Mouse (Mus musculus) limb, embryonic 10.5 days (tissue): Measurements from ENCODE around the gene Lrrc18. TPM values are rescaled to one million over a fixed set of nuclear protein-coding genes. Genes with fewer than 3 reads are reported as not detected.

Experiments used
- DNase-seq: peaks from one replicate; pipeline ENCODE4 v3.0.0-alpha.2; 2017; ENCODE audit warnings: low spot score
- H3K27ac ChIP-seq: fragments of 300-500 bp; sonication (generic); 2 replicates; pipeline ENCODE4 v1.5.1; 2016; ENCODE audit warnings: mild to moderate bottlenecking
- H3K27me3 ChIP-seq: fragments of 300-500 bp; sonication (generic); 2 replicates; pipeline ENCODE4 v1.6.1; 2016; ENCODE audit warnings: low read depth, mild to moderate bottlenecking; ENCODE audit not compliant: poor library complexity, severe bottlenecking
- H3K36me3 ChIP-seq: fragments of 300-500 bp; sonication (generic); 2 replicates; pipeline ENCODE4 v1.6.1; 2016; ENCODE audit warnings: mild to moderate bottlenecking, moderate library complexity
- H3K4me1 ChIP-seq: fragments of 300-500 bp; sonication (generic); 2 replicates; pipeline ENCODE4 v1.6.1; 2016
- H3K4me3 ChIP-seq: fragments of 300-500 bp; sonication (generic); 2 replicates; pipeline ENCODE4 v1.5.1; 2016; ENCODE audit warnings: mild to moderate bottlenecking, moderate library complexity
- H3K9me3 ChIP-seq: fragments of 300-500 bp; sonication (generic); replicated peaks from 2 replicates; pipeline ENCODE4 v1.6.1; 2016; ENCODE audit warnings: mild to moderate bottlenecking
- whole genome bisulfite sequencing: fragments of 180-500 bp; shearing (Covaris S2); methylation state at CpG from one replicate; pipeline ENCODE4 v1.1.7; 2016; 5-methylcytosine and 5-hydroxymethylcytosine counted together
- polyA plus RNA-seq: library from polyadenylated mRNA; unstranded; fragments of >200 nt; fragmentation: Nextera tagmentation; extraction: Ambion mirVana; gene quantifications from 2 replicates; pipeline ENCODE4 v1.2.1, GENCODE M21; 2016

Gene Lrrc18
- polyA plus RNA-seq, 1 experiment from 2014 or later, result 0.51 TPM

- Histone ChIP-seq H3K27ac (no peak overlapping the region), H3K4me1 (peaks cover 16% of the 10 kb centered on the region), H3K27me3 (no peaks in the 10 kb centered on the region), H3K9me3 (no peaks in the 10 kb centered on the region), H3K4me3 (no peak overlapping the region), H3K36me3 (no peaks in the 10 kb centered on the region)
- WGBS, result 39% methylated on average over 8 of the region's 8 CpGs
- no peak for DNase-seq
Observed at GRCm38 (mm10) chr14:33000112-33000979, 9.2 kb downstream of the Lrrc18 start.

- Histone ChIP-seq H3K4me1 (peaks cover 5% of the 10 kb centered on the region; the same call in 1 of the 2 replicates), H3K9me3 (no peaks in the 10 kb centered on the region), H3K27ac (no peak overlapping the region), H3K36me3 (no peaks in the 10 kb centered on the region), H3K4me3 (no peak overlapping the region), H3K27me3 (no peaks in the 10 kb centered on the region)
- DNase-seq, result no peak
- WGBS, result 97% methylated on average over 1 of the region's 1 CpGs
Observed at GRCm38 (mm10) chr14:33005114-33005513, 13.9 kb downstream of the Lrrc18 start.

GRCm38 (mm10) chr14:33007638-33008037 is 16.5 kb downstream of the Lrrc18 start:
- no peaks in the 10 kb centered on the region for H3K4me1 ChIP-seq
- DNase-seq, result no peak
- H3K36me3 ChIP-seq, result no peaks in the 10 kb centered on the region
- no peak overlapping the region for H3K27ac ChIP-seq
- no peaks in the 10 kb centered on the region for H3K27me3 ChIP-seq
- H3K4me3 ChIP-seq, result no peak overlapping the region
- 94% methylated on average over 1 of the region's 1 CpGs for WGBS
- no peaks in the 10 kb centered on the region for H3K9me3 ChIP-seq

GRCm38 (mm10) chr14:33019050-33019449 is 27.9 kb downstream of the Lrrc18 start:
- no peaks in the 10 kb centered on the region for H3K36me3 ChIP-seq
- WGBS, result 83% methylated on average over 3 of the region's 3 CpGs
- H3K27ac ChIP-seq, result no peak overlapping the region
- H3K9me3 ChIP-seq, result no peaks in the 10 kb centered on the region
- no peak overlapping the region for H3K4me3 ChIP-seq
- H3K4me1 ChIP-seq, result peaks cover 6% of the 10 kb centered on the region; the same call in 1 of the 2 replicates
- H3K27me3 ChIP-seq, result no peaks in the 10 kb centered on the region
- no peak for DNase-seq

GRCm38 (mm10) chr14:33019606-33020005 is 28.4 kb downstream of the Lrrc18 start:
- H3K4me3 ChIP-seq, result no peak overlapping the region
- H3K4me1 ChIP-seq, result peaks cover 6% of the 10 kb centered on the region; the same call in 1 of the 2 replicates
- no peaks in the 10 kb centered on the region for H3K27me3 ChIP-seq
- H3K36me3 ChIP-seq, result no peaks in the 10 kb centered on the region
- H3K27ac ChIP-seq, result no peak overlapping the region
- H3K9me3 ChIP-seq, result no peaks in the 10 kb centered on the region
- no peak for DNase-seq
- 73% methylated on average over 5 of the region's 5 CpGs for WGBS

- Histone ChIP-seq H3K27me3 (0 out of 2 replicates have a peak, but pooled peaks cover 4% of the 10 kb centered on the region), H3K4me1 (peaks cover 12% of the 10 kb centered on the region), H3K4me3 (no peak overlapping the region), H3K9me3 (no peaks in the 10 kb centered on the region), H3K36me3 (no peaks in the 10 kb centered on the region), H3K27ac (peak overlapping the region; percentile 16; the same call in 1 of the 2 replicates)
- DNase-seq, result no peak
- WGBS, result 79% methylated on average over 3 of the region's 3 CpGs
Observed at GRCm38 (mm10) chr14:33030849-33031248, 39.7 kb downstream of the Lrrc18 start.

GRCm38 (mm10) chr14:33033424-33033823 is 42.2 kb downstream of the Lrrc18 start:
- Histone ChIP-seq H3K27me3 (0 out of 2 replicates have a peak, but pooled peaks cover 4% of the 10 kb centered on the region), H3K27ac (no peak overlapping the region), H3K4me1 (peaks cover 13% of the 10 kb centered on the region), H3K36me3 (no peaks in the 10 kb centered on the region), H3K9me3 (no peaks in the 10 kb centered on the region), H3K4me3 (no peak overlapping the region)
- 43% methylated on average over 6 of the region's 6 CpGs for WGBS
- DNase-seq, result peak; percentile 61

GRCm38 (mm10) chr14:33035386-33035785 is 44.2 kb downstream of the Lrrc18 start:
- no peak for DNase-seq
- WGBS, result 40% methylated on average over 5 of the region's 5 CpGs
- peaks cover 13% of the 10 kb centered on the region for H3K4me1 ChIP-seq
- no peaks in the 10 kb centered on the region for H3K36me3 ChIP-seq
- H3K9me3 ChIP-seq, result no peaks in the 10 kb centered on the region
- H3K4me3 ChIP-seq, result no peak overlapping the region
- H3K27me3 ChIP-seq, result 0 out of 2 replicates have a peak, but pooled peaks cover 4% of the 10 kb centered on the region
- H3K27ac ChIP-seq, result no peak overlapping the region

- Histone ChIP-seq H3K4me1 (peaks cover 11% of the 10 kb centered on the region), H3K36me3 (no peaks in the 10 kb centered on the region), H3K27ac (no peak overlapping the region)
Observed at GRCm38 (mm10) chr14:33036811-33037210, 45.6 kb downstream of the Lrrc18 start.

GRCm38 (mm10) chr14:33045217-33045616 is 54.0 kb downstream of the Lrrc18 start:
- Histone ChIP-seq H3K4me1 (no peaks in the 10 kb centered on the region), H3K36me3 (no peaks in the 10 kb centered on the region), H3K4me3 (no peak overlapping the region), H3K27me3 (no peaks in the 10 kb centered on the region), H3K9me3 (no peaks in the 10 kb centered on the region), H3K27ac (no peak overlapping the region)
- DNase-seq, result no peak
- 86% methylated on average over 3 of the region's 3 CpGs for WGBS

More at GRCm38 (mm10) chr14:33036811-33037210, 45.6 kb downstream of the Lrrc18 start:
- WGBS, result 49% methylated on average over 3 of the region's 3 CpGs
- H3K9me3 ChIP-seq, result no peaks in the 10 kb centered on the region
- no peak for DNase-seq
- H3K4me3 ChIP-seq, result no peak overlapping the region
- 0 out of 2 replicates have a peak, but pooled peaks cover 4% of the 10 kb centered on the region for H3K27me3 ChIP-seq

- Histone ChIP-seq H3K36me3 (no peaks in the 10 kb centered on the region), H3K4me3 (no peak overlapping the region), H3K27ac (no peak overlapping the region), H3K27me3 (no peaks in the 10 kb centered on the region), H3K4me1 (no peaks in the 10 kb centered on the region), H3K9me3 (no peaks in the 10 kb centered on the region)
- no peak for DNase-seq
- 72% methylated on average over 8 of the region's 8 CpGs for WGBS
Observed at GRCm38 (mm10) chr14:33053441-33053840, 62.3 kb downstream of the Lrrc18 start.

- H3K36me3 ChIP-seq, result no peaks in the 10 kb centered on the region
- WGBS, result 95% methylated on average over 7 of the region's 7 CpGs
- no peak overlapping the region for H3K4me3 ChIP-seq
- no peak for DNase-seq
- H3K4me1 ChIP-seq, result no peaks in the 10 kb centered on the region
- H3K27me3 ChIP-seq, result no peaks in the 10 kb centered on the region
- no peaks in the 10 kb centered on the region for H3K9me3 ChIP-seq
- no peak overlapping the region for H3K27ac ChIP-seq
Observed at GRCm38 (mm10) chr14:33058881-33059660, 67.9 kb downstream of the Lrrc18 start.

GRCm38 (mm10) chr14:33062996-33063395 is 71.8 kb downstream of the Lrrc18 start:
- Histone ChIP-seq H3K36me3 (no peaks in the 10 kb centered on the region), H3K27me3 (no peaks in the 10 kb centered on the region), H3K4me3 (no peak overlapping the region), H3K9me3 (no peaks in the 10 kb centered on the region), H3K27ac (no peak overlapping the region), H3K4me1 (no peaks in the 10 kb centered on the region)
- 81% methylated on average over 5 of the region's 5 CpGs for WGBS
- no peak for DNase-seq
